Mouse (Mus musculus) ES-Bruce4 (cell line): ENCODE results near the gene Mok.

ENCODE experiments used
- CTCF ChIP-seq: IDR thresholded peaks from one replicate; pipeline ENCODE4 v1.8.1; 2011; ENCODE audit warnings: low read depth, low read length
- EP300 ChIP-seq: IDR thresholded peaks from 2 replicates; pipeline ENCODE4 v1.6.1; 2011; ENCODE audit warnings: low read depth, low read length; ENCODE audit not compliant: insufficient read depth
- POLR2A ChIP-seq: IDR thresholded peaks from one replicate; pipeline ENCODE4 v1.8.1; 2011; ENCODE audit warnings: low read length; ENCODE audit not compliant: insufficient read depth

GRCm38 (mm10) chr12:110801876-110802464, 38.8 kb downstream of the Mok start:
- no peak for TF ChIP-seq POLR2A
- no peak for TF ChIP-seq CTCF
- no peak for TF ChIP-seq EP300
